Mouse (Mus musculus): ENCODE data around the gene Prkab2.

The Prkab2 gene

DNA sequence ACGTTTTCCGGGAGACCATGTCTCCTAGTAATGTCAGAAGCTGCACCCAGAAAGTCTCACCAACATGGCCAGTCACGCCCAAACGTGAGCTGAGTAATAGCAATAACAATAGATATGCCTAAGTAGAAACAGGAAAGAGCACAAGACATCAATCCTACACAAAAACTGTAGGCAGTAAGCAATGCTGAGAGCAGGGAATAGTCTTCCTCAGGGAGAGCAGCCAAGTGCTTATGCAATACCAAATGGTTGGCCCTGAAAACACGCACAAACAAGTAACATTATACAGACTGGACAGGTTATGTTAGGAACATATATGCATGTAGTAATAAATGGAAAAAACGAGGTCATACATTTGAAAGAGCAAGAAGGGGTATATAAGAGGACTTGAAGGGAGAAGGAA, 8.5 kb upstream of the Prkab2 start:
- no peak for DNase-seq (ENCODE audit: low read depth, low spot score)

DNA sequence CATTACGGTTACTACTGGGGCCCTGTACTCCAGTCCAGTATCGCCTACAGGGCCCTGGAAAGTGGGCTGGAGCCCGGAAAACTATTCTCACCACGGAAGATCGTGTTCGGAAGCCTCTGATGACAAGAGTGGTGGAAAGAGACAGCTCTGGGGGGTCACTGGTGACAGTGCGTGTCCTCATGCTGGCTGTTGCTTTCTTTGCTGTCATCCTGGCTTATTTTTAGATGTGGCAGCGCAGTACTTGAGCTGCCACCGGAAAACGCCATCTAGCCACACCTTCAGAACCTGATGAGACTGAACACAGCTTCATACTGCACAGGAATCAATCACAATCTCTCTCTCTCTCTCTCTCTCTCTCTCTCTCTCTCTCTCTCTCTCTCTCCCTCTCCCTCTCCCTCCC, 6.4 kb upstream of the Prkab2 start:
- DNase-seq (ENCODE audit: low read depth, low spot score) = no peak

DNA sequence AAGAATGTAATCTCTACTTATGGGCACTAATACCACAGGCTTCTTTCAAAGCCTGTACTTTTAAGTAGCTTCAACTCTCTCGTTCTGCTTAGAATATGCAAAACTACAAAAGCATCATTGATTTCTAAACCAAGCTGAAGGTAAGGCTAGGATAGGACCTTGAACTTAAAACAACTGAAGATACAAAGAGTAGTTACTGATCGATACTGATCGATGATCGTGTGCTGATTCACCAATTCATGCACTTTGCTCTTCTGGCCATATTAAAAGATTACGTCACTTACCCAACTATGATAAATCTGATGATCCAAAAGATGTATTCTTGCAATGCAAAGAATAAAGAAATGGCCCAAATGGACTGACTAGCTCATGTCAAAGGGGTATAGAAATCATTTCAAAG, 4.2 kb upstream of the Prkab2 start:
- DNase-seq (ENCODE audit: low read depth, low spot score) = no peak

DNA sequence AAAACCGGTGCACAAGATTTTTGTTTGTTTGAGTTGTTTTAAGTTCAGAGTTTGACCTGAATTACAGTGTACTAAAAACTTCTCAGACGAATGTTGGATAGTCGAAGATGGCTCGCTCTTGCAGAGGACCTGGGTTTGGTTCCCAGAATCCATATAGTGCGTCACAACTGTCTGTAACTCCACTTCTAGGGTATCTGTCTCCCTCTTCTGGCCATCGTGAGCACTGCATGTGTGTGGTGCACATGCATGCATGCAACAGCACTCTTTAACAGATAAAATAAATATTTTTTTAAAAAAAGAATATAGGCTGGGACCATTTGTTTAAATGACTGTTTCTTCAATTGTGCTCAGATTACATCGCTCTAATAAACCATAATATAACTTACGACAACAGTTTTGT, 3.1 kb upstream of the Prkab2 start:
- peak; percentile 60 for DNase-seq (ENCODE audit: low read depth, low spot score)

DNA sequence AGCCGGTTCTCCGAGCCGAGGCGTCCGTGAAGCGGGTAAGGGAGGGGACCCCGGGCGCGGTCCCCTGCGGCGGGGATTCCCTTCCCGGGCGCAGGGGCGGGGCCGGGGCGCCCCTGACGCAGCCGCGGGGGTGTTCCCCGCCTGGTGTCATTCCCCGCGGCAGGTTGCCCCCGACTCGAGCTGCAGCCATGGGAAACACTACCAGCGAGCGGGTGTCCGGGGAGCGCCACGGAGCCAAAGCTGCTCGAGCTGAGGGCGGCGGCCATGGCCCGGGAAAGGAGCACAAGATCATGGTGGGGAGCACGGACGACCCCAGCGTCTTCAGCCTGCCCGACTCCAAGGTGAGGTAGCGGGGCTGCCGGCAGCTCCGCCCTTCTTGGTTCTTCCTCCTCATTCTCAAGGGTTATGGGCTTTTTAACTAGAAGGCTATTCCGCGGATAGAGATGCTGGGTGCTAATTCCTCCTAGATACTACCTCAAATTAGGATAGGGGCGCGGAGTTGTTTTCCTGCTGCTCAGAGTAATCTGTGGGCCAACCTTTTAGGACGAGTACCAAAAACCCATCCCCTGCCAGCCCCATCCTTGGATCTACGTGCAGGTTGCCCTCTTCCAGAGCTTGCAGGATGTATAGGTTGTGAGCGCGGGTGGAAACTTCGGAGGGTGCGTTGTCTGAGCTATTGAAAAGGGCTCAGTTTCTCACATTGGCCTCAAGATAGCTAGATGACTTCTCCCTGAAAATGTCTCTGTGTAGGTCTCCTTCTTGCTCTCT, 617 bp downstream of the Prkab2 start:
- no peak for DNase-seq (ENCODE audit: low read depth, low spot score)

DNA sequence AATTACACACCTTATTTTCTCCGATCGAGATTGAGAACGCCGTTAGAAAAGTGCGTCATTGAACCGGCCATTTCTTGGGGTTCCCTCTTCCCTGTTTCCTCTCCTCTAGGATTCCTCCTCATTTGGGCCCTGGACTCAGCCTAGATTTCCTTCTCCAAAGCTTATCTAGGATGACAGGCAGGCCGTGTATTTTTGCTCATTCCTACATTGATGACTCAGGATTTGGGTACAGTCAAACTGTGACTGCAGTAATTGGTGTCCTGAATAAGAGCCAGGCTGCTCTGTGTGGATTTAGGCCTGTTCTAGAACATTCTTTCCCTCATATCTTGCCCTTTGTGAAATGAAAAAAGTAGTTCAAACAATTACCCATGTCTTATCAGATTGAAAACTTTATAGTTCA, 1.8 kb downstream of the Prkab2 start:
- no peak for DNase-seq (ENCODE audit: low read depth, low spot score)

DNA sequence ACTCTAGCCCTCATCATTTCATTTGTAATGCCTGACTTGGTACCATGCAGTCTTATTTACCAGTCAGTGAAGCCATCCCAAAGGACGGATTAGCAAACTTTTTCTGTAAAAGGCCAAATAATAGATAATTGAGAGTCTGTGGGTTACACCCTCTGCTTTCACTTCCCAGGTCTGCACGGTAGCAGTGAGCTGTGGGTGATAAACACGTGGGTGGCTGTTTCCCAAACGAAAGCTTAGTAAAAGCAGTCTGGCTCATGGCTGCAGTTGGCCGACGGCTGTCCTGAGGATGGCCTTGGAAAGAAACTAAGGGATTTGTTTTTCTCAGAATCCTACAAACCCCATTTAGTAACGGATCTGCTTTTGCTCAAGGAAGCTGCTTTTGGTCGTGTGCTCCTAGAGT, 3.2 kb downstream of the Prkab2 start:
- peak; percentile 29 for DNase-seq (ENCODE audit: low read depth, low spot score)

DNA sequence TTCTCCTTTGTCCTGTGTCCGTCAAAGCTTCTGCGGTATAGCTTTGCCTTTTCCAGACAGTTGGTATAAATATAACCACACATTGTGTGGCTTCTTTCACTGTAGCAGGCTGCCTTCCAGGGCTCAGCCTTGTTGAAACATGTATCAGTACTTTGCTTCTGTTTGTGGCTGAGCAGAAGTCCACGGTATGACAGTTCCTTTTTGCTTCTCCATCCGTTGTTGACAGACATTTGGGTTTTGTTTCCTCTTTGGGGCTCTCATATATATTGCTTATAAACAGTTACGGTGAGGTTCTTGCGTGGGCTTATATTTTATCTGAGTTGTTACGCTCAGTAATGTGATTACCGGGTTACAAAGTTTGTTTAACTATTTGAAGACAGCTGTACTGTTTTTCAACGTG, 7.5 kb downstream of the Prkab2 start:
- no peak for DNase-seq (ENCODE audit: low read depth, low spot score)

DNA sequence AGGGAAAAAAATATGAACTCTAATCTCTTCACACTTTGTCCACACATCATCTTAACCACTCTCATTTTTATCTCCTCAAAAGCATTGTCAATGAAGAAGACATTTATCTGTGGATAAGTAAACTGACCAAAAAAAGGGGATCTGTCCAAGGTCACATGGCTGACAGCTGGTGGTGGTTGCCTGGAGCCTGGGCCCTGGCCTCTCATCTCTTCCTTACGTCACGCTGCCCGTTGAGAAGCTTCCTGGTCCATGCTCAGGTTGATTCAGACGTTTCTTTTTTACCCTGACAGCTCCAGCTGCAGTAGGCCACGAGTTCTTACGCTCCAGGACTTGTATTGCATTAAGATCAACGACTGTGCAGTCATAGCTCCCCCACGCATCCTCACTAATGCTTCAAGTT, 8.2 kb downstream of the Prkab2 start:
- no peak for DNase-seq (ENCODE audit: low read depth, low spot score)

DNA sequence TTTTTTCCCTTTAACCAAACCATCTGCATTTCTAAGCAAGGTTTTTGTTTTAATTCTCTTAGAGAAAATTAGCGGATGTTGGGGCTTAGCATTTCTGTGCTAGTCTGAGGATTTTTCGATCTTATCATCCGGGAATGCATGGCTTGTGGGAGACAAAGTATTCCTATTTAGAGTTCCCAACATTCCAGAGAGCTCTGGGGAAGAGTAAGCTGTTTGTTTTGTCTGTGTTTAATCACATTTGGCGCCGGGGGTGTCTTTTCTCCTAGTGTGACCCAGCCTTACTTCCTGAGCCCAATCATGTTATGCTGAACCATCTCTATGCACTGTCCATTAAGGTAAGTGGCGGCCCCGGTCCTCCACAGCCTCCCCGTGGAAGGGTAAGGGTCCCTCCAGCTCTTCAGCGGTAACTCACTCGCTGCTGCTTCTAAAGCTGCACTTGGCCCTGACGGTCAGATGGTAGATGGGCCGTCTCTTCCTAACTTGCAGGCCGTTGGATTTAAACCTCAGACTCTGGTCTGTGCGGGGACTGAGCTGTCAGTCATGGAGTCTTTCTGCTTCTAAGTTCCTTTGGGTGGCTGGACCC, 9.2 kb downstream of the Prkab2 start:
- DNase-seq (ENCODE audit: low read depth, low spot score) = no peak

DNA sequence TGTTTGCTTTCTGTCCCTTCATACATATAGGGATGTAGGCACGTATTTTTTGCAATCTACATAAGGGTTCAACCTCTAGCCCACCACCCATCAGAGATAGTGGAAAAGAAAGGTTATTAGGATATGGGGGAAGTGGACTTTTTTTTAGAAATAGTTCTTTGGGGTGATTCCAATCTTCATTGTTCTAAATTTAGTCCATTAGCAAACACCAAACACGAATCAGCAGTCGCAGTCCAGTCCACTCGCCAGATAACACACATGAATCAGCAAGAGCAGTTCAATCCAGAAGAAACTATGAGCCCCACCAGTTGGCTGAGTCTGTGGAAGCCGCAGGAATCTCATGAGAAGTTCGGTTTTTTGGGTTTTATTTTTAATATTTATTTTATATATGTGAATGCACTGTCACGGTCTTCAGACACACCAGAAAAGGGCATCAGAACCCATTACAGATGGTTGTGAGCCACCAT, 16.7 kb downstream of the Prkab2 start, which contains the start of gene Gm17651:
Gene Gm17651 (minus strand): TSS at position 51 of the 467 bp plus-strand sequence.
- no peak for DNase-seq (ENCODE audit: low read depth, low spot score)

DNA sequence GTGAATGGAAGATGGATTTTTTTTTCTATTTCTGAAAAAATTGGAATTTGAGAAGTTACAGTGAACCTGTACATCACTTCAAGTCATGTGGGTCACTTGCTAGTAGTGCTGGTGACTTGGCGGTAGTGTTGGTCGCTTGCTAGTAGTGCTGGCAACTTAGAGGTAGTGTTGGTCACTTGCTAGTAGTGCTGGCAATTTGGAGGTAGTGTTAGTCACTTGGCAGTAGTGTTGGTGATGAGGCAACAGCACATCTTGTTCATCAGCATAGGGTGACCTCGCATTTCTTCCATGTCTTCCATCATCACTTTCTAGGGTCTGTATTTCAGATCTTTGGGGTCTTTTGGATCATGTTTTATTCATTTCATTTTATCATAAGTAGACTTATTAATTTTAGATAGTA, 18.1 kb downstream of the Prkab2 start:
- DNase-seq (ENCODE audit: low read depth, low spot score) = no peak

DNA sequence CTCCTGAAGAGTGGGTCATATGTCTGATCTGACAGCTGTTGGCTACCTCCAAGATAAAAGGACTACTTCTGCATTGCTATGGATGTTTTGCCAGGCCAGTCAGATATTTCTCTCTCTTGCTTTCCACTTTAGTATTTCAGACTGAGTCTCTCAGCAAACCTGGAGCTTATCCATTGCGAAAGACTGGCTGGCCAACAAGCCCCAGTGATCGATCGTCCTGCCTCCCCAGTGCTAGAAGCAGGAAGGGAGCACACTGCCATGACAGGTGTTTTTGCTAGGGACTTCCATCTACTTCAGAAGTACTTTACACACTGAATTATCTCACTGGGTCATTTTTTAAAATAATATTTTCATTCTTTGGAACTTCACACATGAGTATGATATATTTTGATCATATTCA, 20.4 kb downstream of the Prkab2 start:
- no peak for DNase-seq (ENCODE audit: low read depth, low spot score)

DNA sequence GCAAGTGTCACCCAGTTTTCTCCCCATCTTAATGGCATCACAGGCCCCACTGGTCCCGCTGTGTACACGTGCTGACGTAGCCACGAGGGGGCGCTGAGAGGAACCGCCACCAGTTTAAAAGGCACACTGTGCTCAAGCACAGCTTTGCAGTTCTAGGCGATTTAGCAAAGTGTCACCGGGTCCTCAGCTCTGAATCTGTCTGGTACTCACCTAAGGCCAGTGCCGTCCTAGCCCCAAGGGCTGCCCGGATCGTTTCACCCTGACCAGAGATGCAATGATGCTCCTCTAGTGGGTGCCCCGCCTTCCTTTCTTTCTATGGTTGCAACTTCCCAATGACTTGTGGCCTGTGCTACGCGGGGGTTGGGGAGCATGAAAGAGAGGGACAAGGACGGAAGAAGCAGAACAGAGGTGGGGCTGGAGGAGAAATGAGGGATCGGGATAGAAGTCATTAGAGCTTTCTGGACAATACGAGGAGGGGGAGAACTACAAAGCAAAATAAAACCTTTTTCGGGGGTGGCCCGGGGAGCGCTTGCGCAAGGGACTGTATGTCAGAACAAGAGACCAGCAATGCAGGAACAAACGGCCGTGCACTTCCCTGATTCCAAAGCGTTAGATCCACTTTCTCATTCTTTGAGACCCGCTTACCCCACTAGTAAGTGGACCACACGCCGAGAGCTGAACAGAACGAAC, 22.8 kb downstream of the Prkab2 start:
- peak; percentile 93 for DNase-seq (ENCODE audit: low read depth, low spot score)

DNA sequence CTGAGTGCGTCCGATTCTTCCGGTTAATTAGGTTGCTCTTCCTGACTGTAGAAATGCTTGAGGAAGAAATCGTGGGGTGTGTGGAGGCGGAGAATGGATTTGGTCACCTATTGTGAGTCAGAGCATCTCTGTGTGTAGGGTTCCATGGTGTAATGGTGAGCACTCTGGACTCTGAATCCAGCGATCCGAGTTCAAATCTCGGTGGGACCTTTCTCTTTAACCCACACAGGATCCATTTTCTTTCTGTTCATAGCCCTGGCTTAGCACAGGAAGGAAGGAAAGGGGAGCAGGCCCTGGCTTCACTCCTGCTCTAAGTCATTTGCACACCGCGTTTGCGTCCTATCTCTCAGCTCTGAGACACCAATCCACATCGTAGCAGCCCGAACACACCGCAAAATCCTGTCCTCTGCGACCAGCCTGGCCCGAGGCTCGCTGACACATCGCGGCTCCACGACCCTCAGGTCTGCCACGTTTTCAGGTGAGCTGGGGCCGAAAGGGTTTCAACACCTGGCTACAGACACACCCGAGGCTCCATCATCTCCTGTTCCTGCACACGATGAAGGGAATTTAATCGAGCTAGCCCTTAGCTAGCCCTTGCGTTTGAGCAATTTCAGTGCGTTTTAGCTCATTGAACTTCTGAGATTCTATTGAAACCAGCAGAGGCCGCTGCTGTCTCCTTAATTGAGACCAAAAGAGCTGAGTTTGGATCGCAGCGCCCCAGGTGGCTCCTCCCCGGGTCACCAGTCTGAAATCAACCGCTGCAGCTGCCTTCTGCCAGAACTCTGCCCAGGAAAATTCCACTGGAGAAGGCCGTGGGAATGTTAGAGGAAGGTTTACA, 23.5 kb downstream of the Prkab2 start:
- DNase-seq (ENCODE audit: low read depth, low spot score) = peak; percentile 88

DNA sequence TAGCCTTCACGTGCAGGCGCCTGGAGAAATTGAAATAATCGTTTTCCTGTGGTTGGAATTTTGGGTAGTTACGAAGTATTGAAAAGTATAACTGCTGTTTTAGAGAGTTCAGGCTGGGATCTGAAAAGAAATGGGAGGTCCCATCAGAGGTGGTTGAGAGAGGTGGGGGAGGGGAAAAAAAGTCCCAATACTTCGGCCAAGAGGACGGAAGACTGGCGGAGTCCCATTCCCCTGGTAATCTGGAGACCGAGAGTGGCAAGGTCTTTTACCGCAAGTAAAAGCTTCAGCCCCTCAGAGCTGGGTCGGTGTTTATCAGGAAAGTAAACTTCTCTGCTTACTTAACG, 24.1 kb downstream of the Prkab2 start:
- DNase-seq (ENCODE audit: low read depth, low spot score) = peak; percentile 28

DNA sequence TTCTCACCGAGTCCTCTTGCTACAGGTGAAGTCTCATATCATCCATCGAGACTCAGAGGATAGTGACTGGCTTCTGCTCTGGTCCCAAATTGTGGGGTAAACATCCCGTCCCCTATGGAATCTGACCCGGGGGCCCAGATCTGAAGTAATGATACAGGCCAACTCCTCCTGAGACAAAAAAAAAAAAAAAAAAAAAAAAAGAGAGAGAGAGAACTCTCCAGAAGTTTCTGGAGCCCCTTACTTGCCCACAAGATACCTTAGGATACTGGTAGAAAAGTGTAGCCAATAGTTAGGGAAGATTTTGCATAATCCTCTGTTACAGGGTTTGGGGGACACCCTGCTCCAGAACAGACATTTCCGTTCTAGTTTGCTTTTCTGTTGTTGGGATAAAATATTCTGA, 24.6 kb downstream of the Prkab2 start:
- DNase-seq (ENCODE audit: low read depth, low spot score) = no peak

DNA sequence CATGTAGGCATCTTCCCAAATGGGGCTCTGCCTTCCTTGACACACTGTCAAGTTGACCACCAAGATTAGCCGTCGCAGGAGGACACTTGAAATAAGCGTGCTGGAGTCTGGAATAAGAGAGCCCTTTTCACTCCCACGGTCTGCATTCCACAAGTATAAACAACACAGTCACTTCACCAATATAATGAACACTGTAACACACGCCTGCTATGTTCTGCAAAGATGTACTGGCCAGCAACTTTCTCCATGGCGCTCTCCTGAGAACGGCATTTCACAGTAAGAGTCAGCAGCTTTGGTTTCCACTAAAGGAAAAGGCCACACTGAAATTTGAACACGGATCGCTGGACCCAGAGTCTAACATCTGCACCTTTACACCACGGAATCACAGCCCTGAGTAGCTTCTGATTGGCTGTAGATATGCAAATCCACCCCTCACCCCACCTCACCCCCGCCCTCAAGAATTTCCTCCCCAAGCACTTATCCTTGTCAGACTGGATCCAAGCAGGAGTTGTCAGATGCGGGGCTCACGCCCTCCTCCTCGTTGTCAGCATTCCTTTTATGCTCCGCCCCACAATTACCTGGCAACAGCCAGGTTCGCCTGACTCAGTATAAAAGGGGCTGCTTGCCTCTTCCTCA, 25.7 kb downstream of the Prkab2 start:
- no peak for DNase-seq (ENCODE audit: low read depth, low spot score)

DNA sequence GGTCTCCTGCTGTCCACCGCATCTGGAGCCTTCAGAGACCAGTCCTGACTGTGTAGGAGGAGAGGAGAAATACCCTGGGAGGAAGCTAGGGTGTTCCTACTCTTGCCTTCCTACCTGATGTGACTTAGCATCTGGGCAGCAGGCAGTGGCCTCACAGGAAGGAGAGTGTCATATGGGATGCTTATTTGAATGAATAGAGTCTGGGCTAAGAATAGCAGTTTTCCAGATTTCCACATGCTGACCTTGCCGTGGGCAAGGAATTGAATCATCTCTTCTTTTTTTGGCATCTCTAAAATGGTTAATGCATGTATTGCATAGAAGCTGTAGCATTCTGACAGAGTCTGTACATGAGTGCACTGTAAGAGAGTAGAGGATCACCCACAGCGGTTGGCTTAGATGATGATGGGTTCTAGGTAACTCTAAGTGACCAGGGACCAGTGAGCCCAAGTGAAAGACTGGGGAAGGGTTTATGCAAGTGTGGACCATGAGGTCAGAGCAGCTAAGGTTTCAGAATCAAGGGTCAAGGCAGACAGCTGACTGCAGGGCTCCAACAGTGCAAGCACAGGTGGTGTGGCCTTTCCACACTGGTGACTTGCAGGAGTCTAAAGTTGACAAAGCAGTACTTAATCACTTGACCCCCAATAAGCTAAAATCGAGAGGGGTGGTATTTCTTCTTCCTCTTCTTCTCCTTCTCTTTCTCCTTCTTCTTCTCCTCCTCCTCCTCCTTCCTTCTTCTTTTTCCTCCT, 28.6 kb downstream of the Prkab2 start:
- DNase-seq (ENCODE audit: low read depth, low spot score) = no peak

DNA sequence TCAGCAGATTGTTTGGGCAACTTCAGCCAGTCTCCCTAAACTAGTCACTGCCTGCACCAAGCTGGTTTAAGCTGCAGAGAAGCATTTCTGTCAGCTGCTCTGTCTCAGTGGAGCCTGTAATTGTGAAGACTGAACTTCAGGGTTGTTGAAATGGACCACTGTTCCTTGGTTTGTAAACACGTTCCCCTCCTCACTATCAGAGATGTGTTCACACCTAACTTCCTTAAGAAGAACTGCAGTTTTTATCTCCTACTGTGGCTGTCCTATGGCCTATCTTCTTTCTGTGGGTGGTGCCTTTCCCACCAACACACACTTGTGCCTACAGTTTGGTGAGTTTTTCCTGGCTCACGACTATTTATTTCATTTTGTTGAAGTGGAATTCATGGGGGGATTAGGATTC, 31.3 kb downstream of the Prkab2 start:
- DNase-seq (ENCODE audit: low read depth, low spot score) = no peak

DNA sequence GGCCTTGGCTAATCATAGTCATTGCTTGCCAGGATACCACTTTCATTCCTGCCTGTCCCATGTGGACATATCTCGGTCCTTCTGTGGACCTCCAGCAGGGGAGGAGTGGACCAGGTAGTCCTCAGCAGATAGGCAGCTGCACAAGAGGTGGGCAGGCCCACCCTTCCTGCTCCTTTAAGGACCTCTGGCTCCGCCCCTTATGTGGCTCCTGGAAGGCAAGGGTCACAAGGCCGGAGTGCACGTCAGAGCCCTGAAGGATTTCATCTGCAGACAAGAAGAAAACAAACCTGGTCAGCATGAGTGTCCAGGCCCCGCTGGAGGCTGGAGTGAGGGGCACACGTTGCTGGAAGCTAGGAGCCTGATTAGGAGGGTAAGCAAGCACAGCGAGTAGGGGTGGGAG, 32.6 kb downstream of the Prkab2 start:
- no peak for DNase-seq (ENCODE audit: low read depth, low spot score)

Measured in CD4-positive, CD25-positive, alpha-beta regulatory T cell, adult 2 months (primary cell).